27 mouse cellular contexts compared by ENCODE assay signal in the genomic region with DNA sequence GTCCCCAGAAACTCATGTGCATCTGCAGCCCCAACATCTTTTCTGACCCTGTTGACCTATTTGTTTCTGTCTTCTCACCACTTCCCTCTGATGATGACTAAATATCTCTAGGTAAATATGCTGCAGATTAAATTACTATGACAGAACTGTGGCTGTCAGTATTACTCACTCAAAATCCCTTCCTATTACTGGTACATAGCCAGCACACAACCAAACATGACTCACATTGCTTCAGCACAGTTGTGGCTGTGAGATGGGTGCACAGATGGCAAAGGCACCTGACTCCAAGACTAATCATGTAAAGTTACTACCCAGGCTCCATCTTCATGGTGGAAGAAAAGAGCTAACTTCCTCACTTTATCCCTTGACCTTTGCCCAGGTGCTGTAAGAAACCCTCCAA. TPM values are rescaled to one million over a fixed set of nuclear protein-coding genes. Genes with fewer than 3 reads are reported as not detected.
DNase-seq lines count a peak whose midpoint lies in the region; ATAC-seq and TF ChIP-seq lines count a peak whose summit lies in the region.
"Had no signal": no experiment of that assay in that cellular context is flagged by ENCODE, and none has a peak within 500 bp of the region (broad histone marks: within the 10 kb centered on the region; RNA-seq: fewer than 3 reads in every experiment).

No protein-coding gene starts in this region.

- no peak for TF ChIP-seq CTCF in liver, postnatal 0 days (IDR thresholded peaks at IDR 0.05; ENCODE audit: low read depth)

- H3K4me3 ChIP-seq in liver, postnatal 0 days (ENCODE audit: low read depth, low read length), result no peak overlapping the region
- H3K4me3 ChIP-seq: embryonic facial prominence, embryonic 10.5 days; forebrain, embryonic 13.5 days; heart, embryonic 12.5 days; hindbrain, embryonic 10.5 days had no signal

- ATAC-seq in liver, postnatal 0 days, result no peak
- ATAC-seq: CD4-positive, CD25-positive, alpha-beta regulatory T cell, adult 4 months; forebrain, embryonic 13.5 days; forebrain, postnatal 0 days had no signal

- H3K36me3 ChIP-seq in liver, postnatal 0 days (replicated peaks; ENCODE audit: insufficient read depth, low read length), result no peaks in the 10 kb centered on the region
- H3K36me3 ChIP-seq: embryonic facial prominence, embryonic 10.5 days; G1E; heart, embryonic 12.5 days; hindbrain, embryonic 10.5 days had no signal

- no peak overlapping the region for H3K27ac ChIP-seq in liver, postnatal 0 days (ENCODE audit: low read depth)
- H3K27ac ChIP-seq: embryonic facial prominence, embryonic 10.5 days; forebrain, embryonic 13.5 days; hindbrain, embryonic 10.5 days; hindbrain, embryonic 14.5 days had no signal

- peak; percentile 8 to 48 for DNase-seq in layer of hippocampus, adult 18-20 months (ENCODE audit: low spot score in 2 of 2)
- no peak for DNase-seq in layer of hippocampus, postnatal 25 days (ENCODE audit: extremely low spot score in 1 of 2, low spot score in 1 of 2)
- DNase-seq in 3T3-L1 (ENCODE audit: low read depth, low spot score), result peak; percentile 1
- peak; percentile 39 for DNase-seq in Muller cell, postnatal 12 days (ENCODE audit: inconsistent ontology term)
- DNase-seq in layer of hippocampus, postnatal 36 days, result peak; percentile 4 to 9
- DNase-seq in natural killer cell, adult 2 months (ENCODE audit: low spot score in 2 of 2), result no peak
- DNase-seq in liver, postnatal 0 days, result no peak
- DNase-seq: adrenal gland, postnatal 10 days; cerebellum, adult 11-12 months; cerebellum, adult 9-10 months; cerebellum, postnatal 36 days; forebrain, postnatal 0 days; gastrocnemius, postnatal 25 days had no signal

- no peaks in the 10 kb centered on the region for H3K9me3 ChIP-seq in liver, postnatal 0 days (ENCODE audit: low read length)
- H3K9me3 ChIP-seq: embryonic facial prominence, embryonic 10.5 days; forebrain, embryonic 13.5 days; G1E; heart, embryonic 12.5 days; hindbrain, embryonic 10.5 days had no signal

- H3K9ac ChIP-seq in liver, postnatal 0 days (replicated peaks), result no peak overlapping the region
- H3K9ac ChIP-seq: forebrain, embryonic 13.5 days; forebrain, postnatal 0 days; heart, embryonic 12.5 days; hindbrain, embryonic 14.5 days had no signal

- no peak overlapping the region for H3K4me2 ChIP-seq in liver, postnatal 0 days (ENCODE audit: low read depth, low read length)
- H3K4me2 ChIP-seq: forebrain, embryonic 13.5 days; heart, embryonic 12.5 days; hindbrain, embryonic 14.5 days had no signal

- no peaks in the 10 kb centered on the region for H3K4me1 ChIP-seq in liver, postnatal 0 days (ENCODE audit: insufficient read depth)
- H3K4me1 ChIP-seq: embryonic facial prominence, embryonic 10.5 days; forebrain, embryonic 13.5 days; heart, embryonic 12.5 days; hindbrain, embryonic 10.5 days had no signal

- no peak for TF ChIP-seq EP300 in liver, postnatal 0 days (IDR thresholded peaks at IDR 0.05; ENCODE audit: low read depth)

- H3K27me3 ChIP-seq in liver, postnatal 0 days (ENCODE audit: insufficient read depth, low read length), result no peaks in the 10 kb centered on the region
- H3K27me3 ChIP-seq: forebrain, embryonic 13.5 days; heart, embryonic 12.5 days had no signal

RNA-seq across cellular contexts. Expression of a gene that starts 50.5 kb away (rescaled TPM):
- total RNA-seq in layer of hippocampus, adult 18-20 months (2021), result not detected
- not detected for total RNA-seq in layer of hippocampus, postnatal 25 days (2021)
- total RNA-seq in layer of hippocampus, postnatal 36 days (2021), result not detected
- not detected in 2 replicates for polyA plus RNA-seq in liver, postnatal 0 days (2015; fragmentation: Nextera tagmentation; extraction: Ambion mirVana)
- total RNA-seq: adrenal gland, postnatal 10 days; adrenal gland, postnatal 4 days; forebrain, postnatal 0 days; gastrocnemius, adult 18-20 months; gastrocnemius, postnatal 25 days; granulocyte monocyte progenitor cell, adult 5-6 weeks; heart, adult 8-10 months; heart, postnatal 25 days had no signal
- polyA plus RNA-seq: CD4-positive, CD25-positive, alpha-beta regulatory T cell, adult 4 months; embryonic facial prominence, embryonic 10.5 days; embryonic facial prominence, embryonic 14.5 days; forebrain, embryonic 13.5 days; forebrain, postnatal 0 days; G1E; heart, embryonic 12.5 days; heart, embryonic 16.5 days; hindbrain, embryonic 10.5 days; hindbrain, embryonic 14.5 days had no signal

Comparison
In these comparisons a context has a peak if more than half of its experiments do, and no peak if none do; other contexts are left out.
1. DNase-seq: peak in layer of hippocampus, adult 18-20 months (2 of 2), 3T3-L1 (single experiment), Muller cell, postnatal 12 days (single experiment) and layer of hippocampus, postnatal 36 days (2 of 2); none in layer of hippocampus, postnatal 25 days (0 of 2), natural killer cell, adult 2 months (0 of 2) and liver, postnatal 0 days (single experiment).